Mouse (Mus musculus): ENCODE measurements at regions not wholly inside any gene's neighbourhood (a gene's known extent, or its start where the extent isn't known, plus 50 kb on each side); places are given as distances from the start of the nearest gene placed in this dataset.
A peak's percentile ranks its signal among the peaks of the same experiment; 100 is the strongest.

DNA sequence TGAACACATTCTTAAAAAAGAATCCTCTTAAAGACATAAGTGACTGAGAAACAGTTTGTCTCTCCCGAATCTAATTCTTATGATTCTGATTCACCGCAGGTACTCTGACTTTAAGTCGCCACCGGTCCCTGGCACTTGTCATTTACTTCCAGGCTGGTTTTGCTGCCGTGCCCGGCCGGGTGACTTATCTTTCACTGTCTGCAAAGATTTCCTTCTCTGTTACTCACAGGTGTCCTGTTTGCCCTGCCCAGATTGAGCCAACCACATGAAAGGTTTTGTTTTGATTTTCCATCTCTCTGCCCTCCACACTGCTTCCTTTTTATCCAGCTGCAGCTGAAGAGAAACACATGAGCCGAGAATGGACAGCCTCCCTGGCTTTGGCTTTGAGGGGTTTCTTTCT lies 50.5 kb upstream of the Ssr3 start:
- Histone ChIP-seq H3K4me3 (ENCODE audit: insufficient read depth, low read depth, low read length) (no peak overlapping the region), H3K27ac (ENCODE audit: insufficient read depth, low read depth, low read length) (no peak overlapping the region), H3K4me1 (ENCODE audit: control insufficient read depth, insufficient read depth, low read length) (peaks cover 7% of the 10 kb centered on the region), H3K36me3 (ENCODE audit: control insufficient read depth, insufficient read depth, low read length) (no peaks in the 10 kb centered on the region), H3K27me3 (replicated peaks; ENCODE audit: control insufficient read depth, insufficient read depth, low read length) (no peaks in the 10 kb centered on the region)
- no peak for TF ChIP-seq CTCF (conservative IDR thresholded peaks at IDR 0.05; ENCODE audit: insufficient read depth, insufficient read length, low read depth, low read length)
- no peak for TF ChIP-seq POLR2A (IDR thresholded peaks at IDR 0.05; ENCODE audit: low read depth, low read length)
- DNase-seq, result no peak
- 58% methylated on average over 8 of the region's 8 CpGs for WGBS

DNA sequence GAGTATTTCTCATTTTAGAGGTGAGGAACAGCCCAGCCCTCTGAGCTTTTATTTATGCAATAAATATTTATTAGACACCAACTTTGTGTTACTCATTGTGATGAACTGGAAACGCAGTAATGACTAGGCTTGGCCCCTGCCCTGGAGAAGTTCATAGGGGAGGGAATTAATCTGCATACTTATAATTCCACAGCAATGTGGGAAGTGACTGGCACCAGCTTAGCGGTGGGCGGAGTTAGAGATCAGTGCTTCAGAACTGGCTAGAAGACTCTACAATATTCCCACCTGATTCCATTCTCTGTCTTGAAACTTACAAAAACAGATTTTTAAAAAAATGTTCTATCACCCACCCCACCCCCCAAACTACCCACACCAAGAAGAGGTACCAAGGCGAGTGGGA lies 49.8 kb upstream of the Ssr3 start:
- TF ChIP-seq CTCF (conservative IDR thresholded peaks at IDR 0.05; ENCODE audit: insufficient read depth, insufficient read length, low read depth, low read length) (no peak), POLR2A (IDR thresholded peaks at IDR 0.05; ENCODE audit: low read depth, low read length) (no peak)
- peak; percentile 55 for DNase-seq
- WGBS, result 62% methylated on average over 4 of the region's 4 CpGs
- peaks cover 7% of the 10 kb centered on the region for H3K4me1 ChIP-seq (ENCODE audit: control insufficient read depth, insufficient read depth, low read length)
- no peak overlapping the region for H3K27ac ChIP-seq (ENCODE audit: insufficient read depth, low read depth, low read length)
- H3K27me3 ChIP-seq (replicated peaks; ENCODE audit: control insufficient read depth, insufficient read depth, low read length), result no peaks in the 10 kb centered on the region
- no peak overlapping the region for H3K4me3 ChIP-seq (ENCODE audit: insufficient read depth, low read depth, low read length)
- no peaks in the 10 kb centered on the region for H3K36me3 ChIP-seq (ENCODE audit: control insufficient read depth, insufficient read depth, low read length)

All from kidney, adult 2 months (tissue).